Mouse (Mus musculus): Measurements from ENCODE around the gene Tex13c3.
"Not testable (repeated sequence)": the region's sequence is repeated elsewhere in the genome, so short reads cannot be mapped to it uniquely, and the experiment has no call there.

The Tex13c3 gene

GRCm38 (mm10) chrX:19481219-19481618 is at the start of gene Tex13c3:
Gene Tex13c3, minus strand, starts transcription at chrX:19481319.
- not testable (repeated sequence) for DNase-seq (ENCODE audit: low spot score in 2 of 2)

- DNase-seq (ENCODE audit: low spot score in 2 of 2) = no peak
Observed at GRCm38 (mm10) chrX:19489731-19490130, 8.6 kb upstream of the Tex13c3 start.

All from spleen, postnatal 36 days (tissue).